Mouse (Mus musculus) megakaryocyte, embryonic 14.5 days (primary cell): ENCODE data around the gene AI837181.

Source experiments
- FLI1 ChIP-seq: IDR thresholded peaks from 2 replicates; pipeline ENCODE4 v1.6.1; 2012; ENCODE audit warnings: low read length, inconsistent platforms, mixed read lengths
- GATA1 ChIP-seq: IDR thresholded peaks from 3 replicates; pipeline ENCODE4 v1.6.1; 2012; ENCODE audit warnings: mixed read lengths, low read length, inconsistent platforms, borderline replicate concordance

DNA sequence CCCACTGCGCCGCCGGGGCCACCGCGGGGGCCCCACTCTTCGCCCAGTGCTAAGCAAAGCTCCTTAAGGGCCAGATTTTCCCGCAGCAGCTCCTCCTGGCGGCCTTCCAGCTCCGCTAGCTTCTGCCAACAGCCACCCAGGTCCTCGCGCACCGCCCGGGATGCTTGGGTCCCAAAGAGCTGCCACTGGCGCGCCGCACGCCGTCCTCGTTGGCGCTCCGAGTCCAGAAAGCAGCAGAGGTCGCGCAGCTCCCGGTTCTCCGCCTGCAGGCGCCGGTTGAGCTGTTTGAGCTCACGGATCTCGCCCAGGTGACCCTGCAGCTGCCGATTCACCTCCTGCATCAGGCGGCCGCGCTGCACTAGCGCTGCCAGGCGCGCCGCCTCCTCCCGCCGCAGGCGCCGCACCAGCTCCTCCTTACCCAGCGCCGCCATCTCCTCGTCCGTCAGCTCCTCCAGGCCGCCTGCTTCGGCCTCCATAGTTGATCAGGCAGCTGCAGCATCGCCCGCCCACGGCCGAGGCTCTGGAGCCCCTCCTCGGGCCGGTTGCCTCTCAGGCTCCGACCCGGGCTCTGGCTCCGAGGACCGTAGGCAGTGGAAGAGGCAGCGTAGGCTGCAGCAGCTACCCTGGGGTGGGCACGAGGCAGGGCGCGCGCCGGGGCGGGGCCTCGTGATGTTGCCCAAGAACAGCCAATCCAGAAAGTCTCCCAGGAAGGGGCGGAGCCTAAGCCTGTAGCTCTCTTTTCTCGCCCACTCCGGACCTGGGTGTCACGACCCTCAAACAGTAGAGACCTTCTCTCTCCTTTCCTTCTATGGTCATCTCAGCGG is 32.2 kb downstream of the AI837181 start:
- TF ChIP-seq GATA1 (no peak), FLI1 (no peak)
